Mouse (Mus musculus) spleen, adult 12 weeks (tissue): ENCODE measurements around the gene Zmiz2.
"Not testable (repeated sequence)": the region's sequence is repeated elsewhere in the genome, so short reads cannot be mapped to it uniquely, and the experiment has no call there.

Experiments
- DNase-seq: peaks from one replicate; pipeline ENCODE4 v3.0.0; 2022; ENCODE audit warnings: low spot score

The Zmiz2 gene

GRCm38 (mm10) chr11:6420283-6420703 lies 31.4 kb downstream of the Zmiz2 start:
- DNase-seq, result no peak

- no peak for DNase-seq
Observed at GRCm38 (mm10) chr11:6420722-6421350, 32.0 kb downstream of the Zmiz2 start.

GRCm38 (mm10) chr11:6430186-6430585 lies 41.3 kb downstream of the Zmiz2 start:
- no peak for DNase-seq

GRCm38 (mm10) chr11:6436442-6436841 lies 47.6 kb downstream of the Zmiz2 start:
- peak; percentile 30 for DNase-seq

GRCm38 (mm10) chr11:6437667-6438066 lies 48.8 kb downstream of the Zmiz2 start:
- DNase-seq, result no peak

GRCm38 (mm10) chr11:6440171-6440570 lies 51.3 kb downstream of the Zmiz2 start:
- DNase-seq, result no peak

- DNase-seq, result no peak
Observed at GRCm38 (mm10) chr11:6442566-6442965, 53.7 kb downstream of the Zmiz2 start.

- DNase-seq, result no peak
Observed at GRCm38 (mm10) chr11:6443102-6443501, 54.2 kb downstream of the Zmiz2 start.

- no peak for DNase-seq
Observed at GRCm38 (mm10) chr11:6443727-6444076, 54.8 kb downstream of the Zmiz2 start.

GRCm38 (mm10) chr11:6444077-6444853 lies 55.4 kb downstream of the Zmiz2 start, which contains the start of gene H2afv:
TSS of gene H2afv (minus strand) at chr11:6444443.
- peak; percentile 98 for DNase-seq

- DNase-seq, result no peak
Observed at GRCm38 (mm10) chr11:6445441-6445840, 56.6 kb downstream of the Zmiz2 start.

GRCm38 (mm10) chr11:6445951-6446350 lies 57.1 kb downstream of the Zmiz2 start:
- no peak for DNase-seq

GRCm38 (mm10) chr11:6447493-6447892 lies 58.6 kb downstream of the Zmiz2 start:
- no peak for DNase-seq

GRCm38 (mm10) chr11:6448155-6448554 lies 59.3 kb downstream of the Zmiz2 start:
- not testable (repeated sequence) for DNase-seq
